Mouse (Mus musculus) small intestine, adult 2 months (tissue): Measurements from ENCODE around the gene Ccser1.

Source experiments
- CTCF ChIP-seq: fragments of 200-500 bp; IDR thresholded peaks from 2 replicates; pipeline ENCODE4 v1.5.1; 2012; ENCODE audit warnings: low read depth, mild to moderate bottlenecking, control low read depth, inconsistent platforms, low read length, moderate library complexity, mixed read lengths; ENCODE audit not compliant: insufficient replicate concordance, insufficient read length; ENCODE audit errors: extremely low read depth
- POLR2A ChIP-seq: fragments of 200-500 bp; IDR thresholded peaks from 2 replicates; pipeline ENCODE4 v1.6.1; 2012; ENCODE audit warnings: low read depth, mild to moderate bottlenecking, control low read depth, inconsistent platforms, low read length, moderate library complexity

DNA sequence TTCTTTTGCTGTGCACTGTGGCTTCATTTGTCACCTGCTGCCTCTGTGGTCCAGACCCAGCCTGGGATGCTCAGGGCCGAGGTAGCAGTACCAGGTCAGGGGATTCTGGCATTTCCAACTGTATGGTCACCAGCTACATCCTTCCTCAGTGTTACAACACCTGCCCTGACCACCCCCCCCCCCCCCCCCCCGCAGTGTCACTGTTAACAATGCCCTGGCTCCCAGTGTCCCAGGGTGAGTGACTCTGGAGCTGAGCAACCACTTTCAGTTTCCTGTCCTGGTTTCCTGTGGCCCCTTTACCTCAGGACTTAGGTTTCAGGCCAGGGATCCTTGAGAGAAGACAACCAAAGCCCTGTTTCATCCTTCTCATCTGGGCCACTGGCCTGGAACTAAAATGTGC, 90.9 kb downstream of the Ccser1 start:
- TF ChIP-seq CTCF (no peak), POLR2A (no peak)
